Mouse (Mus musculus): Measurements from ENCODE around the gene Cmtr2. TPM values are rescaled to one million over a fixed set of nuclear protein-coding genes. Genes with fewer than 3 reads are reported as not detected.

Gene Cmtr2
- 1 to 10 TPM in 17 of 26 experiments, under 1 TPM in 7, not detected in 2; 0.25 to 4.6 (median 1.5) TPM for total RNA-seq (2018; cell fraction: chromatin; rRNA removed)
- 1 to 10 TPM; 1.4 to 6.2 (median 4.0) TPM for total RNA-seq (2018; cell fraction: cytosol; rRNA removed)
- 1 to 10 TPM in 24 of 26 experiments, under 1 TPM in 2; 0.74 to 6.3 (median 2.3) TPM for total RNA-seq (2018; cell fraction: nucleus; rRNA removed)
- 2.3 to 5.9 TPM (median 5.0 TPM) in 3 replicates for polyA plus RNA-seq (2018)

DNA sequence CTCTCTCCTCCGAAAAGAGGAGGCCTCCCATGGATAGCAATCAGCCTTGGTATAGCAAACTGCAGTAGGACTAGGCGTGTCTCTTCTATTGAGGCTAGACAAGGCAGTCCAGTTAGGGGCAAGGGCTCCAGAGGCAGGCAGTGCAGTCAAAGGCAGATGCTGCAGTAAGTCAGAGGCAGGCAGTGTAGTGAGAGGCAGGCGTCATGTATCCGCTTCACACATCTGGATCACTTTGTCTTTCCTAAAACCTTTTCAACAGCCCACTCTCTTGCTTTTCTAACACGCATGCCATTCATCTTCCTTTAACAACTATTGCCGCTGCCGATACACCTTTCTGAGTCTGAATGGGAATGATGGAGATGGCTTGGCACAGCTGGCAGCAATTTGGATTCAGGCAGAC lies at the start of gene Cmtr2:
Gene Cmtr2, plus strand, starts transcription at position 301 of the 400 bp plus-strand sequence.
- Histone ChIP-seq H3K27ac (no peak within 1 kb of the TSS), H3K79me2 (ENCODE audit: inconsistent target) (peaks cover 25% of the 10 kb centered on the region), H3K4me3 (ENCODE audit: inconsistent target) (no peak within 1 kb of the TSS), H3K36me3 (ENCODE audit: inconsistent target) (no peaks in the 10 kb centered on the region; the same call in 1 of the 2 replicates)
- WGBS (ENCODE audit: missing documents): 90% methylated on average over 7 of the region's 7 CpGs

DNA sequence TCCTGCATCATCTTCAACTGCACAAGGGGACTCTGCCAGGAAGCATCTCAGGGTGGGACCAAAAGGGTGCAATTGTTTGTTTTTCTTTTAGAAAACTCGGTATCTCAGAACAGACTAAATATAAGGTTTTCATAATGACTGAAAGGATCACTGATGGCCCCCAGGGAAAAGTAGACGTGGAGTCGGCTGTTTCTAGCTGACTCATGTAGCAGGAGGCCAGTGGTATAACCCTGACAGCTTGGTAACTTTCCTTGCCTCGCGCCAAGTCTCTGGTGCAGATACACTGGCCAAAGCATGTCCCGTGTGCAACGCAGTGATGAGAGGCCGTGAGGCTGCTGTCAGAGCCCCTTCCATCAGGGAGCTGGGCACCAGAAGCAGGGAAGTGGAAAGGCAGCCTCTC lies 49.2 kb upstream of the Cmtr2 start:
- Histone ChIP-seq H3K27ac (no peak overlapping the region), H3K4me3 (ENCODE audit: inconsistent target) (no peak overlapping the region), H3K79me2 (ENCODE audit: inconsistent target) (no peaks in the 10 kb centered on the region), H3K36me3 (ENCODE audit: inconsistent target) (no peaks in the 10 kb centered on the region)
- WGBS (ENCODE audit: missing documents): 77% methylated on average over 8 of the region's 8 CpGs

- WGBS (ENCODE audit: missing documents): 12% methylated on average over 33 of the region's 33 CpGs
- no peaks in the 10 kb centered on the region for H3K36me3 ChIP-seq (ENCODE audit: inconsistent target)
- no peak within 1 kb of the TSS for H3K27ac ChIP-seq
- H3K4me3 ChIP-seq (ENCODE audit: inconsistent target): no peak within 1 kb of the TSS
- H3K79me2 ChIP-seq (ENCODE audit: inconsistent target): no peaks in the 10 kb centered on the region
Measured at GRCm38 (mm10) chr8:110168046-110168445, 47.4 kb upstream of the Cmtr2 start, which contains the start of gene Calb2. Gene Calb2 (minus strand): TSS chr8:110168210.

DNA sequence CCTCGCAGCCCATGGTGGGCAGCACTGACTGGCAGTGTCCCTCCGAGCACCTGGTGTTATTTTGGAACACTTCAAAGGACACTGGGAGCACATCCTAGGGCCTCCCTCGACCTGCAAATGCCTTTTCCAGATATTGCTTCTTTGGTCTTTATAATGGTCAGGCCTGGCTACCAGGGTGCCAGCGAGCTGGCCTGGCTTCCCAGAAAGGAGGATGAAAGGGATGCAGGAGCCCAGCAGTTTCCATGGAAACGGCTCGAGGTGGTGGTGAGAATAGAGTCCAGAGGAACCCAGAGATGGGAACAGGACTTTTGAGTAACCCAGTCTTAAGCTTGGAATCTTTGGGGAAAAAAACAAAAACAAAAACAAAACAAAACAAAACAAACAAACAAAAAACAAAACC lies 43.3 kb upstream of the Cmtr2 start:
- Histone ChIP-seq H3K79me2 (ENCODE audit: inconsistent target) (no peaks in the 10 kb centered on the region), H3K27ac (no peak overlapping the region), H3K4me3 (ENCODE audit: inconsistent target) (no peak overlapping the region), H3K36me3 (ENCODE audit: inconsistent target) (no peaks in the 10 kb centered on the region)
- 57% methylated on average over 6 of the region's 6 CpGs for WGBS (ENCODE audit: missing documents)

DNA sequence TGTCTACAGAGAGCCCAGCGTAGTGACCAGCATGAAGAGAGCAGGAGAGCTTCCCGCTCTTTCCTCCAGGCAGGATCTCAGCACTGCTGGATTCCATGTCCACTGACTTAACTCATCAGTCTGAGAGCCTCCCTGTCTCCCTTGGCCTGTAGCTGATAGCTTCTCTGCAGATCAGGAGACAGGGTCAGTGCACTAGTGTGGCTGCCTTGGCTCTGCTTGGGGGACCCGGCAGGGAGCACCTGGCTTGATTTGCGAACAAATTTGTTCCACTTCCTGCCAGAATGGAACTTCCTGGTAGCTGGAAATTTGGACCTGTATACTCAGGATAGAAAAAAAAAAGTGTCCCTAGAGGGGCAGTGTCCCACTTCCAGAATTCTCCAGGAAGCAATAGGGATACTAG lies 40.6 kb upstream of the Cmtr2 start:
- WGBS (ENCODE audit: missing documents): 80% methylated on average over 4 of the region's 4 CpGs
- no peak overlapping the region for H3K27ac ChIP-seq

DNA sequence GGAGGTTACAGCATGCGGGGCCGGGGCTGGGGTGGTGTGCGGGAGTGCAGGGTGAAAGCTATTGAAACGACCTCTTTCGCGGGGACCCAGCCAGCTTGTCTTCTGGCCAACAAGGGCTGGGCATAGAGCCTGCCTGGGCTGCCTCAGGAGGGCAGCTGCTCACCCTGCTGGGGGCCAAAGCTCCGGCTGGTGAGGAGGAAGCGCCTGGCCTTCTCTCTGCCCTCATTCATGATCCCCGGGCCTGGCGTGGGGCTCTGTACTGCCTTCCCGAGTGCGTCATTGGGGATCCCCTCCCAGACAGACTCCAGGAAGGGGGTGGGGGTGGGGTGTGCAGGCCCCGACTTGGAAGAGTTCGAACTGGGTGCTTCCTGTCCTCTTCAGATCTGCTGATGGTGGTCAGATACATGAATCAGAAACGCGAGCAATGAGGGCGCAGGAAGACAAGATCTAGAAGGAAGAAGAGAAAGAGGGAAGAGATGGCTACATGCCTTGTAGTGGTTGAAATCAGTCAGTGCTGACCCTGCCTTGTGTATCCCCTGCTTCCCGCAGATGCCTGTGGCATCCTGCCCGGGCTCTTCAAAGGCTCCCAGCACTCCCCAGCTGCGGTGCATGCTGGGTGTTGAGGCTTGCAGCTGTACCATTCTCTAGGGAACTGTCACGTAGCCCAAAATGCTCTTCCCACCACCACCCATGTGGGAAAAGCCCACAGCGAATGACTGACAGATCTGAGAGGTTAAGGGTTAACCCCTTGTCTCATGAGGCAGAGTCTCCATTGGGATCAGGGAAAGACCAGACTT lies 37.9 kb upstream of the Cmtr2 start:
- H3K27ac ChIP-seq: no peak overlapping the region
- no peak overlapping the region for H3K4me3 ChIP-seq (ENCODE audit: inconsistent target)
- 17% methylated on average over 22 of the region's 22 CpGs for WGBS (ENCODE audit: missing documents)
- no peaks in the 10 kb centered on the region for H3K36me3 ChIP-seq (ENCODE audit: inconsistent target)
- H3K79me2 ChIP-seq (ENCODE audit: inconsistent target): no peaks in the 10 kb centered on the region

More for the DNA sequence above, 40.6 kb upstream of the Cmtr2 start:
- Histone ChIP-seq H3K79me2 (ENCODE audit: inconsistent target) (no peaks in the 10 kb centered on the region), H3K36me3 (ENCODE audit: inconsistent target) (no peaks in the 10 kb centered on the region), H3K4me3 (ENCODE audit: inconsistent target) (no peak overlapping the region)

GRCm38 (mm10) chr8:110182735-110183367 lies 32.6 kb upstream of the Cmtr2 start:
- Histone ChIP-seq H3K27ac (no peak overlapping the region), H3K4me3 (ENCODE audit: inconsistent target) (no peak overlapping the region), H3K36me3 (ENCODE audit: inconsistent target) (no peaks in the 10 kb centered on the region), H3K79me2 (ENCODE audit: inconsistent target) (no peaks in the 10 kb centered on the region)
- WGBS (ENCODE audit: missing documents): 85% methylated on average over 11 of the region's 11 CpGs

- Histone ChIP-seq H3K4me3 (ENCODE audit: inconsistent target) (no peak overlapping the region), H3K27ac (no peak overlapping the region), H3K36me3 (ENCODE audit: inconsistent target) (no peaks in the 10 kb centered on the region), H3K79me2 (ENCODE audit: inconsistent target) (no peaks in the 10 kb centered on the region)
- WGBS (ENCODE audit: missing documents): 25% methylated on average over 11 of the region's 11 CpGs
Measured at GRCm38 (mm10) chr8:110183748-110184147, 31.7 kb upstream of the Cmtr2 start.

- H3K27ac ChIP-seq: no peak overlapping the region
- WGBS (ENCODE audit: missing documents): 85% methylated on average over 4 of the region's 4 CpGs
- no peak overlapping the region for H3K4me3 ChIP-seq (ENCODE audit: inconsistent target)
- H3K36me3 ChIP-seq (ENCODE audit: inconsistent target): no peaks in the 10 kb centered on the region
- H3K79me2 ChIP-seq (ENCODE audit: inconsistent target): no peaks in the 10 kb centered on the region
Measured at GRCm38 (mm10) chr8:110185538-110185937, 29.9 kb upstream of the Cmtr2 start.

DNA sequence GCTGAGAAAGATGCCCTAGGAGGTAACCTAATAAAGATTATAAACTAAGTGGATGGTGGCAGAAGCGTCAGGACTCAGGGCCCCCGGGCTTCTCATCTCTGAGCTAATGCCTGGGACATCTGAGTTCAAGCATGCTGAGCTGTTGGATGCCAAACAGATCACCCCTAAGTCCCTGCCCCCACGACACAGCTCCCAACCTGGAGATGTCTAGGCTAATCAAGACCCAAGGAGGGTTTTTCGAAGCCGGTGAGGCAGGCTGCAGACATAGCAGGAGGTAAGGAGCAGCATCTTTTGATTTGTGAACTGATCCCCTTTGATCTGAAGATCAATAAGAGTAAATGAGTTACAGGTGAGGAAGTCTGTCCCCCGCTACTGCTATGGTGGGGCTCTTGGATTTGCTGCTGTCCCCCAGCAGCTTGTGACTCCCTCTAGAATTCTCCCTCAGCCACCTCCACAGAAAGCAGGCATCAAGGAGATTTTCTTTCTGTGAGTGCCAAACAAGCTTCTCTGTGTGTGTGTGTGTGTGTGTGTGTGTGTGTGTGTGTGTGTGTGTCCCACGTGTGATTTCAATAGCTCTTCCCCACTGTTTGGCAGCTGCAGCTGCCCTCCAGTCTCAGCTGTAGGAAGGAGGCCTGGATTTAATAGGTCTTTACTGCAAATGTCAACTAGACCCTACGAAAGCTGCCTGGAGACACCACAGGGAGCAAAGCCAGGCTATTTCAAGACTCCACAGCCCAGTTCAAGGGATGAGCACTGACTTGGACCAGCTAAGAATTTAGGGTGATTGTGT lies 26.3 kb upstream of the Cmtr2 start:
- WGBS (ENCODE audit: missing documents): 31% methylated on average over 8 of the region's 8 CpGs
- no peak overlapping the region for H3K4me3 ChIP-seq (ENCODE audit: inconsistent target)
- no peaks in the 10 kb centered on the region for H3K36me3 ChIP-seq (ENCODE audit: inconsistent target)
- H3K79me2 ChIP-seq (ENCODE audit: inconsistent target): no peaks in the 10 kb centered on the region
- no peak overlapping the region for H3K27ac ChIP-seq

DNA sequence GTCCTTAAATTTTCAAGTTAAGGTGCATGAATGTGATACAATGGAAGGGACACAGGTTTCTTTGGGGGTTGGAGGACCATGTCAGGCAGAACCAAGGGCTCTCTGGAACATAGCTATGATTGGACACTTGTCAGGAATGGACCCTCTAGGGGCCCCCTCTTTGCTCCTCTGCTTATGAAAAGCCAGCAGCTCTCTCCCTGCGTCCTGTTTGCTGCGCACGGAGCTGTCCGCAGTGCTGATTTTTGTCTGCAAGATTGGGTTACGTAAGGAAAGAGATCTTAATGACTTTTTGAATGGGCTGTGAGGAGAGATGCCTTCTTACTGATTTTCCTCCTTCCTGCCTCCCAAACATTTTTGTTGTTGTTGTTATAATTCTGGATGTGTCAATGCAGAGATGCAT lies 18.8 kb upstream of the Cmtr2 start:
- no peak overlapping the region for H3K27ac ChIP-seq
- no peaks in the 10 kb centered on the region for H3K79me2 ChIP-seq (ENCODE audit: inconsistent target)
- WGBS (ENCODE audit: missing documents): 5% methylated on average over 5 of the region's 5 CpGs

GRCm38 (mm10) chr8:110201806-110202205 lies 13.7 kb upstream of the Cmtr2 start:
- WGBS (ENCODE audit: missing documents): 32% methylated on average over 11 of the region's 11 CpGs
- Histone ChIP-seq H3K79me2 (ENCODE audit: inconsistent target) (no peaks in the 10 kb centered on the region), H3K36me3 (ENCODE audit: inconsistent target) (no peaks in the 10 kb centered on the region), H3K27ac (no peak overlapping the region), H3K4me3 (ENCODE audit: inconsistent target) (no peak overlapping the region)

More for the DNA sequence above, 18.8 kb upstream of the Cmtr2 start:
- Histone ChIP-seq H3K36me3 (ENCODE audit: inconsistent target) (no peaks in the 10 kb centered on the region), H3K4me3 (ENCODE audit: inconsistent target) (no peak overlapping the region)

DNA sequence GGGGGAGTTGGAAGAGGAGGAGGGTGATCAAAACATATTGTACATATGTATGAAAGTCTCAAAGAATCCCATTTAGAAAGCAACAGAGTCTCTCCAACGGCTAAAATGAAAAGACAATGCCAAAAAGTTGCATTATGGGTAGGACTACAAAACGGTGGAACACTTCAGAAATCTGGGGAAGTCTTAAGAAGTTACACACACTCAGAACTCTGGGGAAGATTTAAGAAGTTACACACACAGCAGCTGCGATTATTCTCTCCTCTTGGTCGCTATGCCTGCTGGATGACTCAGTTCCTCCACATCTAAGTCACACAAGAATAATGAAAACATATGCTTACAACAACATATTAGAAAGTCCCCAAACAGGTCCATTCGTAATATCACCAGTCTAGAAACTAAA lies 788 bp downstream of the Cmtr2 start:
- 81% methylated on average over 5 of the region's 5 CpGs for WGBS (ENCODE audit: missing documents)
- peaks cover 9% of the 10 kb centered on the region; the same call in 1 of the 2 replicates for H3K36me3 ChIP-seq (ENCODE audit: inconsistent target)
- H3K27ac ChIP-seq: no peak overlapping the region
- peaks cover 34% of the 10 kb centered on the region for H3K79me2 ChIP-seq (ENCODE audit: inconsistent target)
- no peak overlapping the region for H3K4me3 ChIP-seq (ENCODE audit: inconsistent target)

- Histone ChIP-seq H3K36me3 (ENCODE audit: inconsistent target) (peaks cover 18% of the 10 kb centered on the region; the same call in 1 of the 2 replicates), H3K4me3 (ENCODE audit: inconsistent target) (peak overlapping the region; percentile 12; the same call in 1 of the 2 replicates), H3K79me2 (ENCODE audit: inconsistent target) (peaks cover 34% of the 10 kb centered on the region), H3K27ac (no peak overlapping the region)
- WGBS (ENCODE audit: missing documents): 50% methylated on average over 5 of the region's 5 CpGs
Measured at GRCm38 (mm10) chr8:110217198-110217597, 1.7 kb downstream of the Cmtr2 start.

Measured in macrophage (primary cell).